Mouse (Mus musculus) liver, postnatal 0 days (tissue): ENCODE results near the gene Rfesd. TPM values are rescaled to one million over a fixed set of nuclear protein-coding genes. Genes with fewer than 3 reads are reported as not detected.

ENCODE experiments used
- ATAC-seq: fragments of 200-750 bp; cut with Nextera tagmentation; 2 replicates; pipeline ENCODE4 v1.8.0; 2017; ENCODE audit warnings: mild to moderate bottlenecking, moderate library complexity
- DNase-seq: peaks from one replicate; pipeline ENCODE4 v3.0.0-alpha.2; 2016
- H3K27ac ChIP-seq: fragments of 300-500 bp; sonication (generic); 2 replicates; pipeline ENCODE4 v1.5.1; 2014; ENCODE audit warnings: antibody characterized with exemption, moderate library complexity, mild to moderate bottlenecking, low read depth
- H3K27me3 ChIP-seq: fragments of 300-500 bp; sonication (generic); 2 replicates; pipeline ENCODE4 v1.6.1; 2014; ENCODE audit warnings: low read length, control low read depth, mixed read lengths; ENCODE audit not compliant: insufficient read depth
- H3K36me3 ChIP-seq: fragments of 300-500 bp; sonication (generic); replicated peaks from 2 replicates; pipeline ENCODE4 v1.6.1; 2014; ENCODE audit warnings: mild to moderate bottlenecking, control low read depth, low read length, moderate library complexity, mixed read lengths; ENCODE audit not compliant: insufficient read depth
- H3K4me1 ChIP-seq: fragments of 300-500 bp; sonication (generic); 2 replicates; pipeline ENCODE4 v1.6.1; 2014; ENCODE audit warnings: antibody characterized with exemption, mild to moderate bottlenecking, control low read depth; ENCODE audit not compliant: insufficient read depth
- H3K4me2 ChIP-seq: fragments of 300-500 bp; sonication (generic); 2 replicates; pipeline ENCODE4 v1.6.1; 2014; ENCODE audit warnings: low read depth, mild to moderate bottlenecking, low read length, moderate library complexity, mixed read lengths
- H3K4me3 ChIP-seq: fragments of 300-500 bp; sonication (generic); 2 replicates; pipeline ENCODE4 v1.5.1; 2014; ENCODE audit warnings: low read depth, low read length
- H3K9ac ChIP-seq: fragments of 300-500 bp; sonication (generic); replicated peaks from 2 replicates; pipeline ENCODE4 v1.6.1; 2014; ENCODE audit warnings: mild to moderate bottlenecking, moderate library complexity
- H3K9me3 ChIP-seq: fragments of 300-500 bp; sonication (generic); 2 replicates; pipeline ENCODE4 v1.6.1; 2016; ENCODE audit warnings: mild to moderate bottlenecking, control low read depth, low read length, mixed read lengths
- CTCF ChIP-seq: sonication (generic); IDR thresholded peaks from 2 replicates; pipeline ENCODE4 v1.5.1; 2016; ENCODE audit warnings: antibody characterized with exemption, low read depth
- EP300 ChIP-seq: IDR thresholded peaks from 2 replicates; pipeline ENCODE4 v1.6.1; 2016; ENCODE audit warnings: antibody characterized with exemption, low read depth, mild to moderate bottlenecking
- WGBS: fragments of 180-500 bp; shearing (Covaris S2); extraction: QIAGEN DNeasy Blood & Tissue Kit; methylation state at CpG from one replicate; pipeline ENCODE4 v1.1.7; 2014; ENCODE audit not compliant: insufficient replicate concordance; 5-methylcytosine and 5-hydroxymethylcytosine counted together
- polyA plus RNA-seq: library from polyadenylated mRNA; unstranded; fragments of >200 nt; fragmentation: Nextera tagmentation; extraction: Ambion mirVana; gene quantifications from 2 replicates; pipeline ENCODE4 v1.2.1, GENCODE M21; 2015

Rfesd gene
- 37.5 and 41.5 TPM in 2 replicates for polyA plus RNA-seq

DNA sequence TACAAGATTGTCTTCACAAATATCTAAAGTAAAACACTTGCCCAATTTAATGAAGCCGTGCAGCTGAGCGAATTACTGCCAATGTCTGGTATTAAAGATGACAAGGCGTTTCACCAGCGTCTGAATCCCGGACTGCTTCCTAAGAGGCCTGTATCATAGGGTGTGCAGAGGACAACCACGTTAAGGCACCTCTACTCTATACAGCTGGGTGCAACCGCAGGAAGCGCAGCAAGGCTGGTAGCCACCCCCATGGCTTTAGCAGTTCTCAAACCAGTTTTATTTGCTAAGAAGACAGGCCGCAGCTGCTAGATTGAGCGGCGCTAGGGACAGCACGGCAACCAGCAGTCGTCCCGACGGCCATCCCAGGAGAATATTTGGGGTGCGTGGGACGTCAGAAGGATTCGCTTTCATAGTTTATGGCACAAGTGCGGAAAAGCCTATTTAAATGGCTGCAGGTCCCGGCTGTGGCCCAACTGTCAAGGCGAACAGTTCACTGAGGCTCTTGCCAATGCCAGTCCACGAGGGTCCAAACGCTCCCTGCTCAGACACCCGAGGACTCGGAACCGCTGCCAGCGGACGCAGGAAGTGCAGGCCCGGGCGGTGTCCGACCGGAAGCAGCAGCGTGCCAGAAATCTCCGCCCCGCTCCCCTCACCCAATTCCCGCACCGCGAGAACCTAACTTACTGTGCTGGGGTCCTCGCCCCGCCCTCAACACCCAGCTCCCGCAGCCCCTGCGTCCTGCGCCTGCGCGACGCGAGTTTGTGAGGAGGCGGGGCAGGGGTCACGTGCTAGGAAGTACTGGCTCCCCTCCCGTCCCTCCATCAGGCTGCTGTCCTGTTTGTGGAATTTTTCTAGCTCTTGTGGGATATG is at the start of gene Rfesd:
Gene Rfesd, minus strand, starts transcription at position 746 of the 870 bp plus-strand sequence.
- peak; percentile 97 for ATAC-seq
- H3K27ac ChIP-seq: peak within 1 kb of the TSS; percentile 95
- under 1% methylated on average over 49 of the region's 50 CpGs for WGBS

GRCm38 (mm10) chr13:76064363-76064945 is 45.9 kb upstream of the Rfesd start:
- no peak for DNase-seq
- Histone ChIP-seq H3K4me1 (no peaks in the 10 kb centered on the region), H3K36me3 (peaks cover 3% of the 10 kb centered on the region), H3K4me3 (no peak overlapping the region), H3K9ac (no peak overlapping the region), H3K27me3 (no peaks in the 10 kb centered on the region), H3K9me3 (no peaks in the 10 kb centered on the region), H3K27ac (no peak overlapping the region), H3K4me2 (no peak overlapping the region)
- no peak for ATAC-seq
- WGBS: 86% methylated on average over 13 of the region's 13 CpGs
- TF ChIP-seq CTCF (no peak), EP300 (no peak)

More for the DNA sequence above, at the start of gene Rfesd:
- TF ChIP-seq CTCF (no peak), EP300 (no peak)
- Histone ChIP-seq H3K36me3 (no peaks in the 10 kb centered on the region), H3K27me3 (no peaks in the 10 kb centered on the region), H3K4me1 (no peaks in the 10 kb centered on the region), H3K9ac (peak within 1 kb of the TSS; percentile 82), H3K4me3 (peak within 1 kb of the TSS; percentile 77), H3K9me3 (no peaks in the 10 kb centered on the region), H3K4me2 (peak within 1 kb of the TSS; percentile 72)
- peak; percentile 98 for DNase-seq

- Histone ChIP-seq H3K4me2 (no peak overlapping the region), H3K9ac (no peak overlapping the region), H3K27ac (no peak overlapping the region), H3K4me3 (no peak overlapping the region), H3K27me3 (no peaks in the 10 kb centered on the region), H3K4me1 (no peaks in the 10 kb centered on the region), H3K9me3 (no peaks in the 10 kb centered on the region), H3K36me3 (peaks cover 3% of the 10 kb centered on the region)
- 85% methylated on average over 4 of the region's 4 CpGs for WGBS
- ATAC-seq (no peak), DNase-seq (no peak)
- TF ChIP-seq CTCF: no peak
- TF ChIP-seq EP300: no peak
These were observed 45.0 kb upstream of the Rfesd start for GRCm38 (mm10) chr13:76063548-76063947.

- no peak overlapping the region for H3K4me3 ChIP-seq
- no peaks in the 10 kb centered on the region for H3K27me3 ChIP-seq
- H3K4me2 ChIP-seq: no peak overlapping the region
- H3K36me3 ChIP-seq: peaks cover 3% of the 10 kb centered on the region
- DNase-seq: no peak
- no peaks in the 10 kb centered on the region for H3K4me1 ChIP-seq
- H3K9ac ChIP-seq: no peak overlapping the region
- H3K27ac ChIP-seq: no peak overlapping the region
- 86% methylated on average over 3 of the region's 3 CpGs for WGBS
- H3K9me3 ChIP-seq: no peaks in the 10 kb centered on the region
- ATAC-seq: no peak
- TF ChIP-seq EP300 (no peak), CTCF (no peak)
These were observed 44.0 kb upstream of the Rfesd start for GRCm38 (mm10) chr13:76062569-76062968.

DNA sequence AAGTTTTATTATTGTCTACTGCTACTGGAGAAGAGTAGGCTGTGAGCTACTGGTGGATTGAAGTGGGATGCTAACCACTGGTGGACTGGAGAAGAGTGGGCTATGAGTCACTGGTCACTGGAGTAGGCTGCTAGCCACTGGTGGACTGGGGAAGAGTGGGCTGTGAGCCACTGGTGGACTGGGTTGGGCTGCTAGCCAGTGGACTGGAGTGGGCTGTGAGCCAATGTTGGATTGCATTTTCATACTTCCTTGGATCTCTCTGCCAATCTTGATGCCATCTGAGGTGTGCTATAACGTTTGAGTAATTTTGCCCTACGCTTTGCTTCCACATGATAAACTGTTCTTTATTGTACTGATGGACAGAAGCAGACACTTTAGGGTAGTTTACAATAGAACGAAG is 43.6 kb upstream of the Rfesd start:
- WGBS: 81% methylated on average over 3 of the region's 3 CpGs
- H3K36me3 ChIP-seq: peaks cover 3% of the 10 kb centered on the region
- H3K27me3 ChIP-seq: peaks cover under 1% of the 10 kb centered on the region; the same call in 1 of the 2 replicates
- no peak for DNase-seq
- H3K4me3 ChIP-seq: no peak overlapping the region
- H3K4me2 ChIP-seq: no peak overlapping the region
- ATAC-seq: no peak
- TF ChIP-seq CTCF: no peak
- H3K4me1 ChIP-seq: no peaks in the 10 kb centered on the region
- H3K9me3 ChIP-seq: no peaks in the 10 kb centered on the region
- no peak overlapping the region for H3K27ac ChIP-seq
- H3K9ac ChIP-seq: no peak overlapping the region

DNA sequence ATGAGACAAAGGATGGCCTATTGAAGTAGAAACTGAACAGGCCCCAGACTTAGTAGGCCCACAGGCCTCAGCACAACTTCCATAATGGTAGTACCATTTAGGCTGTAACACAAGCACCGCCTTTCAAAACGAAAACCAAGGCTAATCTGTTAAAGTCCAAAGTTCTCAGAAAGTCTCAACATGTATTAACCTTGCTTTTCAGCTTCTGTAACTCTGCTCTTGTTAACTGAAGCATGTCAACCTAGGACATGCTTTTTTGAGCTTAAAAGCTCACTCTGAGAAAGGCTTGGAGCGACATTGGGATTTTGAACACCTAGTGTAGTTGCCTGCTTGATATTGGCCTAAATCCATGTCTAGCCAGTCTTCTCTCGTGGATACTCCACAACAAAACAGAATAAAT is 41.1 kb upstream of the Rfesd start:
- no peak overlapping the region for H3K4me2 ChIP-seq
- H3K4me3 ChIP-seq: no peak overlapping the region
- WGBS: 81% methylated on average over 4 of the region's 4 CpGs
- H3K9me3 ChIP-seq: no peaks in the 10 kb centered on the region
- no peak overlapping the region for H3K27ac ChIP-seq
- ATAC-seq: no peak
- H3K36me3 ChIP-seq: peaks cover 3% of the 10 kb centered on the region
- peaks cover 16% of the 10 kb centered on the region for H3K4me1 ChIP-seq
- TF ChIP-seq CTCF (no peak), EP300 (no peak)
- DNase-seq: no peak
- H3K9ac ChIP-seq: no peak overlapping the region
- H3K27me3 ChIP-seq: peaks cover 19% of the 10 kb centered on the region
